Mouse (Mus musculus) liver, postnatal 0 days (tissue): Measurements from ENCODE around the gene Fam107b. TPM values are rescaled to one million over a fixed set of nuclear protein-coding genes. Genes with fewer than 3 reads are reported as not detected.

Experiments used
- ATAC-seq: fragments of 200-750 bp; cut with Nextera tagmentation; 2 replicates; pipeline ENCODE4 v1.8.0; 2017; ENCODE audit warnings: mild to moderate bottlenecking, moderate library complexity
- DNase-seq: peaks from one replicate; pipeline ENCODE4 v3.0.0-alpha.2; 2016
- H3K27ac ChIP-seq: fragments of 300-500 bp; sonication (generic); 2 replicates; pipeline ENCODE4 v1.5.1; 2014; ENCODE audit warnings: antibody characterized with exemption, moderate library complexity, mild to moderate bottlenecking, low read depth
- H3K27me3 ChIP-seq: fragments of 300-500 bp; sonication (generic); 2 replicates; pipeline ENCODE4 v1.6.1; 2014; ENCODE audit warnings: low read length, control low read depth, mixed read lengths; ENCODE audit not compliant: insufficient read depth
- H3K36me3 ChIP-seq: fragments of 300-500 bp; sonication (generic); replicated peaks from 2 replicates; pipeline ENCODE4 v1.6.1; 2014; ENCODE audit warnings: mild to moderate bottlenecking, control low read depth, low read length, moderate library complexity, mixed read lengths; ENCODE audit not compliant: insufficient read depth
- H3K4me1 ChIP-seq: fragments of 300-500 bp; sonication (generic); 2 replicates; pipeline ENCODE4 v1.6.1; 2014; ENCODE audit warnings: antibody characterized with exemption, mild to moderate bottlenecking, control low read depth; ENCODE audit not compliant: insufficient read depth
- H3K4me2 ChIP-seq: fragments of 300-500 bp; sonication (generic); 2 replicates; pipeline ENCODE4 v1.6.1; 2014; ENCODE audit warnings: low read depth, mild to moderate bottlenecking, low read length, moderate library complexity, mixed read lengths
- H3K4me3 ChIP-seq: fragments of 300-500 bp; sonication (generic); 2 replicates; pipeline ENCODE4 v1.5.1; 2014; ENCODE audit warnings: low read depth, low read length
- H3K9ac ChIP-seq: fragments of 300-500 bp; sonication (generic); replicated peaks from 2 replicates; pipeline ENCODE4 v1.6.1; 2014; ENCODE audit warnings: mild to moderate bottlenecking, moderate library complexity
- H3K9me3 ChIP-seq: fragments of 300-500 bp; sonication (generic); 2 replicates; pipeline ENCODE4 v1.6.1; 2016; ENCODE audit warnings: mild to moderate bottlenecking, control low read depth, low read length, mixed read lengths
- CTCF ChIP-seq: sonication (generic); IDR thresholded peaks from 2 replicates; pipeline ENCODE4 v1.5.1; 2016; ENCODE audit warnings: antibody characterized with exemption, low read depth
- EP300 ChIP-seq: IDR thresholded peaks from 2 replicates; pipeline ENCODE4 v1.6.1; 2016; ENCODE audit warnings: antibody characterized with exemption, low read depth, mild to moderate bottlenecking
- WGBS: fragments of 180-500 bp; shearing (Covaris S2); extraction: QIAGEN DNeasy Blood & Tissue Kit; methylation state at CpG from one replicate; pipeline ENCODE4 v1.1.7; 2014; ENCODE audit not compliant: insufficient replicate concordance; 5-methylcytosine and 5-hydroxymethylcytosine counted together
- polyA plus RNA-seq: library from polyadenylated mRNA; unstranded; fragments of >200 nt; fragmentation: Nextera tagmentation; extraction: Ambion mirVana; gene quantifications from 2 replicates; pipeline ENCODE4 v1.2.1, GENCODE M21; 2015

Gene Fam107b
- polyA plus RNA-seq, 1 experiment from 2014 or later: 23.1 TPM

GRCm38 (mm10) chr2:3633137-3633536, 62.8 kb downstream of the Fam107b start:
- TF ChIP-seq EP300 (no peak), CTCF (no peak)
- Histone ChIP-seq H3K4me1 (no peaks in the 10 kb centered on the region), H3K27me3 (no peaks in the 10 kb centered on the region), H3K9ac (no peak overlapping the region), H3K36me3 (no peaks in the 10 kb centered on the region), H3K4me2 (no peak overlapping the region), H3K9me3 (no peaks in the 10 kb centered on the region), H3K4me3 (no peak overlapping the region), H3K27ac (no peak overlapping the region)
- DNase-seq (no peak), ATAC-seq (no peak)
- WGBS: 76% methylated on average over 9 of the region's 9 CpGs

GRCm38 (mm10) chr2:3636771-3637170, 66.5 kb downstream of the Fam107b start:
- Histone ChIP-seq H3K4me3 (no peak overlapping the region), H3K27me3 (no peaks in the 10 kb centered on the region), H3K4me1 (peaks cover 5% of the 10 kb centered on the region; the same call in 1 of the 2 replicates), H3K27ac (no peak overlapping the region), H3K9ac (no peak overlapping the region), H3K4me2 (no peak overlapping the region), H3K36me3 (no peaks in the 10 kb centered on the region), H3K9me3 (no peaks in the 10 kb centered on the region)
- TF ChIP-seq CTCF: no peak
- no peak for TF ChIP-seq EP300
- no peak for ATAC-seq
- no peak for DNase-seq
- 82% methylated on average over 5 of the region's 5 CpGs for WGBS

GRCm38 (mm10) chr2:3641001-3641770, 70.9 kb downstream of the Fam107b start:
- peak; percentile 85 for ATAC-seq
- Histone ChIP-seq H3K4me2 (no peak overlapping the region), H3K27me3 (no peaks in the 10 kb centered on the region), H3K27ac (no peak overlapping the region), H3K4me1 (peaks cover 13% of the 10 kb centered on the region), H3K36me3 (no peaks in the 10 kb centered on the region), H3K9me3 (no peaks in the 10 kb centered on the region), H3K4me3 (no peak overlapping the region), H3K9ac (no peak overlapping the region)
- no peak for DNase-seq
- TF ChIP-seq EP300 (no peak), CTCF (no peak)
- WGBS: 64% methylated on average over 9 of the region's 9 CpGs

GRCm38 (mm10) chr2:3642949-3643348, 72.7 kb downstream of the Fam107b start:
- no peak for ATAC-seq
- TF ChIP-seq CTCF (no peak), EP300 (no peak)
- H3K4me3 ChIP-seq: no peak overlapping the region

GRCm38 (mm10) chr2:3645741-3646140, 75.5 kb downstream of the Fam107b start:
- no peak for ATAC-seq
- no peak overlapping the region for H3K9ac ChIP-seq
- no peak overlapping the region for H3K4me3 ChIP-seq
- no peak overlapping the region for H3K27ac ChIP-seq
- TF ChIP-seq CTCF: no peak
- TF ChIP-seq EP300: no peak
- H3K4me1 ChIP-seq: peaks cover 13% of the 10 kb centered on the region
- H3K27me3 ChIP-seq: no peaks in the 10 kb centered on the region
- no peak overlapping the region for H3K4me2 ChIP-seq
- no peaks in the 10 kb centered on the region for H3K9me3 ChIP-seq
- H3K36me3 ChIP-seq: no peaks in the 10 kb centered on the region
- WGBS: 70% methylated on average over 4 of the region's 4 CpGs
- DNase-seq: no peak

More at GRCm38 (mm10) chr2:3642949-3643348, 72.7 kb downstream of the Fam107b start:
- H3K27ac ChIP-seq: no peak overlapping the region
- H3K4me1 ChIP-seq: peaks cover 13% of the 10 kb centered on the region
- H3K9me3 ChIP-seq: no peaks in the 10 kb centered on the region
- H3K36me3 ChIP-seq: no peaks in the 10 kb centered on the region
- no peak overlapping the region for H3K9ac ChIP-seq
- no peak overlapping the region for H3K4me2 ChIP-seq
- no peaks in the 10 kb centered on the region for H3K27me3 ChIP-seq
- DNase-seq: no peak

GRCm38 (mm10) chr2:3649171-3649570, 78.9 kb downstream of the Fam107b start:
- H3K27me3 ChIP-seq: no peaks in the 10 kb centered on the region
- H3K27ac ChIP-seq: no peak overlapping the region
- H3K4me1 ChIP-seq: no peaks in the 10 kb centered on the region
- H3K4me2 ChIP-seq: no peak overlapping the region
- no peak overlapping the region for H3K9ac ChIP-seq
- DNase-seq (no peak), ATAC-seq (no peak)
- TF ChIP-seq CTCF: no peak
- no peak for TF ChIP-seq EP300
- H3K36me3 ChIP-seq: no peaks in the 10 kb centered on the region
- no peaks in the 10 kb centered on the region for H3K9me3 ChIP-seq
- H3K4me3 ChIP-seq: no peak overlapping the region
- WGBS: 72% methylated on average over 5 of the region's 5 CpGs

GRCm38 (mm10) chr2:3654606-3655005, 84.3 kb downstream of the Fam107b start:
- peaks cover 32% of the 10 kb centered on the region for H3K4me1 ChIP-seq
- DNase-seq (no peak), ATAC-seq (no peak)
- H3K27ac ChIP-seq: no peak overlapping the region
- H3K4me3 ChIP-seq: no peak overlapping the region
- H3K4me2 ChIP-seq: no peak overlapping the region
- no peaks in the 10 kb centered on the region for H3K27me3 ChIP-seq
- no peak overlapping the region for H3K9ac ChIP-seq
- TF ChIP-seq EP300: no peak
- no peak for TF ChIP-seq CTCF
- H3K9me3 ChIP-seq: no peaks in the 10 kb centered on the region
- H3K36me3 ChIP-seq: no peaks in the 10 kb centered on the region
